Mouse (Mus musculus) cerebellum, adult 18-20 months (tissue): ENCODE data around the gene Rasgrp1.

Experiments used
- DNase-seq, 2 experiments: peaks; one replicate each; pipeline ENCODE4 v3.0.0; 2021

The Rasgrp1 gene

GRCm38 (mm10) chr2:117241953-117242352 lies 100.8 kb downstream of the Rasgrp1 start:
- no peak for DNase-seq

- DNase-seq = peak; percentile 72 to 84
Observed at GRCm38 (mm10) chr2:117231257-117231656, 111.5 kb downstream of the Rasgrp1 start.

- DNase-seq = no peak
Observed at GRCm38 (mm10) chr2:117230261-117230660, 112.5 kb downstream of the Rasgrp1 start.
